Mouse (Mus musculus): ENCODE measurements at regions not wholly inside any gene's neighbourhood (a gene's known extent, or its start where the extent isn't known, plus 50 kb on each side); places are given as distances from the start of the nearest gene placed in this dataset.

GRCm38 (mm10) chr6:88980112-88980511 lies 78.1 kb downstream of the Tpra1 start:
- TF ChIP-seq CTCF (IDR thresholded peaks at IDR 0.05; ENCODE audit: control insufficient read depth, insufficient read depth, insufficient replicate concordance, low read depth, low read length) = peak; percentile 22; the same call in 1 of the 2 replicates
- TF ChIP-seq POLR2A (IDR thresholded peaks at IDR 0.05; ENCODE audit: control insufficient read depth, low read depth, low read length) = no peak

Measured in testis, adult 2 months (tissue).